Mouse (Mus musculus) ZHBTc4 (cell line): Measurements from ENCODE around the gene Cela3b.
"Not testable (repeated sequence)": the region's sequence is repeated elsewhere in the genome, so short reads cannot be mapped to it uniquely, and the experiment has no call there.

Experiments
- DNase-seq: peaks from one replicate; pipeline ENCODE4 v3.0.0-alpha.2; 2011; ENCODE audit warnings: low read depth, low spot score

The Cela3b gene

GRCm38 (mm10) chr4:137417712-137418564 is 12.4 kb downstream of the Cela3b start:
- peak; percentile 16 for DNase-seq

DNA sequence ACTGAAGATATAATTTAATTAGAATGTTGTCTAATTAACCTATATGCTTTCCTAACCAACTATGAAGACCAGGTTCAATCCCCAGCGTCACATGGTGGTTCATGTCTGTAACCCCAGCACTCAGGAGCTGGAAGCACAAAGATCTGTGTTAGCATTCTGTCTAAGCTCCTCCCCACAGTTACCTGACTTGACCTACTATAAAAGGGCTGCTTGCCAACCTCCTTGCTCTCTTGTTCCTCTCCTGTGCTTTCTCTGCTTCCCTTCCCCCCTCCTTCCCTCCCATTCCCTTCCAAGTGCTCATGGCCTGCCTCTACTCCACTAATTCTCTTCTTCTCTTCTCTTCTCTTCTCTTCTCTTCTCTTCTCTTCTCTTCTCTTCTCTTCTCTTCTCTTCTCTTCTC is 15.4 kb downstream of the Cela3b start:
- DNase-seq = no peak

DNA sequence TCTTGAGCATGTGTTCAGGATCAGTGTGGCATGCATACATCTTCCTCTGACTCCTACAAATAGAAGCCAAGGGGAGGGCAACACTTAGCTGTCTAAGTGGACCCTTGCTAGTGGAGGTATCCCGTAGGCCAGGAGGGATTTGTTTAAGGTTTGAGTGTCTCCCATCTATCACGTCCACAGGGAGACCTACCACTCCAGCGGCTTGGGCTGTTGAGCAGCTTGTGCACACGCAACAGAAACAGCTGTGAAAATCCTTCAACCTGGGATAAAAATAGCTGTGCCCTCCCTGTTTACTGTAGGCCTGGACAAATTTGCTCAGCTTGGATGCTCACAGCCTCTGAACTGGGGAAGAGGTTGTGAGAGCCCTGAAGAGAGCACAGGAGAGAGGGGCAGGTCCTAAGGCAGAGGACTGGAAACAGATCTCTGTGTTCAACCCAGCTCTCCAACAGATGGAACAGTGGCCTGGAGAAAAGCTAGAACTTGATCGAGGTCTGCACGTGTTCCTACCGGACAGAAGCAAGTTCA is 18.1 kb downstream of the Cela3b start:
- not testable (repeated sequence) for DNase-seq

GRCm38 (mm10) chr4:137409691-137410090 is 20.6 kb downstream of the Cela3b start, which contains the start of gene Cela3a:
TSS of gene Cela3a (minus strand) at chr4:137409791.
- DNase-seq = no peak

DNA sequence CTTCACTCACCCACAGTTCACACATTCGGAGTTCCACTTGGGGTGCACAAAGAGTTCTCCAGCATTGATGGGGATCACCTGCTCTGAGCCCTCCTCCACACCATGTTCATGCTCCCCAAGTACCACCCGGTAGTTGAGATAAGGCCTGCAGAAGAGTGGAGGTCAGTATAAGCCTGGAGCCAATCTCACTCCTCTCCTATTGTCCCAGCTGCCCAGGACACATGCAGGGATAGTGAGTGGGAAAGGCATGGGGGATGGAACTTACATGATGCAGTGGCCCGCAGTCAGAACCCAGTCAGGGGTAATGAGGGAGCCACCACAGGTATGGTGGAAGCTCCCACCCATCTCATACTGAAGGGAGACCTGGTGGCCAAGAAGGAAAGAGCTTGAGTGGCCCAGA is 24.8 kb downstream of the Cela3b start:
- no peak for DNase-seq

DNA sequence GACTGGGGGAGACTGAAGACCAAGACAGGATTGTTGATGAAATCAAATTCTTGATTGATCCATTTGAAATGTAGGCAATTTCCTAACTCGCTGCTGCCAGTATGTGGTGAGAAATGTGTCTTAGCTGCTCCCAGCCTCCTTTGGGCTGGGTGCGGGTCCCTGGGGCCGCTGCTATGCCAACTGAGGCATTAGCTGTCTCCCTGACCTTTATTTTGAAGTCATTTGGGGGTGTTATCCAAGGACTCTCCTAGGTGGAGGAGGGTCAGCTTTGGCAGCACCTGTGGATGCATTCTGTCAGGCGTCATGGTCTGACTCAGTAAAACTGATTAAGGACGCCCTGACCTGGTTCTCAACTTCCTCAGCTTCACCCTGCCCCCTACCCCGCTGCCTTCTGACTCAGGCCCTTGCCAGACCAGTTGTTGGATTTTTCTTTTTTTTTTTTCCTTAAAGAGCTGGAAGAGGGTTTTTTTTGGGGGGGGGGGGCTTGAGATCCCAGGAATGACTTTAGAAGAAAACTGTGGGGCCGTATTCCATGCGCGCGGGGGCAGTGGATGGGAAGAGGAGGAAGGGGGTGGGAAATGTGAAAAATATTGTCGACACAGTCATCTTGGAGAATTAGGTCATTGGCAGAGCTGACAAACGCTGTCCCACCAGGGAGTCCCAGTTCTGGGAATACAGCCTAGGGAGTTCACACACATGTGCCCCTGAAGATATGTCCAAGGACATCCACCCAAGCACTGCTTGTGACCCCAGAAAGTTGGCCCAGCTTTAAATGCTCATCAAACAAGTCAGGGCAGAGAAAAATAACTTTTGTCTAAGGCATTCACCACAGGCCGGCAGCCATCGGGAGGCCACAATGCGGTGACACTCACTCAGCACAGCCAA is 33.5 kb downstream of the Cela3b start:
- no peak for DNase-seq

DNA sequence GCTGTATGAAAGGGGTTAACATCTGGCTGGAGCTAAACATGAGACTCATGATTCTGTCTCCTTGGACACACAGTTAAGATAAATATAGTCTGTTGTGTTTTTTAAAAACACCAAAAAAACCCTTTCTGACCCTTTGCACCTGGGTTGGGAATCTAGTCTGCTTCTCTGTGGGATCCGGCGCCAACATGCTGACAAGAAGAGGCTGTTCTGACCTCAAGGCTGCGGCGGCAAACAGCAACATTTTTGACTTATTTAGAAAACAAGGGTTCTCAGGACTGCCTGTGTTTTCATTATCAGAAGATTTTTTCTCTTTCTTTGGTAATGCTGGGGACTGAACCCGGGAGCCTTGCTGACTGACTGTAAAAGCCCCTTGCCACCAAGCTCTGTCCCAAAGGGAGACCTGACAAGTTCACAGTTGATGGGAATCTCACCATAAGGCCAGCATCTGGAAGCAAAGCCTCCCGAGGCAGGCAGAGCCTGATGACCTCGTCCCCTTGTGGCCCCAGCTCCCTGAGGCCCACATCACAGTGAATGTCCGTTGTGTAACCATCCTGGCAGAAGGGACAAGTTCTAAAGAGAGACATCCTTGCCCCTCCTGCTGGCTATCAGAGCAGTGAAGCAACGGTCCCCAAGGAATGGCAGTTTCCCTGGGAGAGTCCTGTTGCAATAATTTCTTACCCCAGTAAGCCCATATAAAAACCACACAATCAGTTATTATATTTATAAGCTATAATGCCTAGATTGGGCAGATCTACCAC is 36.8 kb downstream of the Cela3b start:
- DNase-seq = no peak

GRCm38 (mm10) chr4:137392874-137393273 is 37.5 kb downstream of the Cela3b start:
- peak; percentile 21 for DNase-seq

- DNase-seq = peak; percentile 57
These were observed 39.1 kb downstream of the Cela3b start for GRCm38 (mm10) chr4:137391287-137391686.

DNA sequence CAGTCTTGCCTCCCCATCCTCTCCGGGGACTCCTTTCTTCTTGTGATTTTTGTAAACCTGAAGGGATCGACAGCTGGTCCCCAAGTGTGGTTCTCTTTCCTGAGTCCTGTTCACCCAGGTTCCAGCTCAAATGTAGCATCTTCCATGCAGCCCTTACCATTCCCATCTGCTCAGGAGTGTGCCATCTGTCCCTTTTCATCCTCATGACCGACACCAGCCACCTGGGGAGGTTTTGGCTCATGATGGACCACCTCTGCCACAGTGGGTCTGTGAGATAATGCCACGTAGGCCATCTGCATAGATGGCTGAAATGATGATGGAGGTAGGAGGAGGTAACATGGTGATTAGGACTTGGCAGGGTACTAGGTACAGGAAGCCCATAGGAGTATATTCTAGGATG is 40.1 kb downstream of the Cela3b start:
- DNase-seq = no peak

DNA sequence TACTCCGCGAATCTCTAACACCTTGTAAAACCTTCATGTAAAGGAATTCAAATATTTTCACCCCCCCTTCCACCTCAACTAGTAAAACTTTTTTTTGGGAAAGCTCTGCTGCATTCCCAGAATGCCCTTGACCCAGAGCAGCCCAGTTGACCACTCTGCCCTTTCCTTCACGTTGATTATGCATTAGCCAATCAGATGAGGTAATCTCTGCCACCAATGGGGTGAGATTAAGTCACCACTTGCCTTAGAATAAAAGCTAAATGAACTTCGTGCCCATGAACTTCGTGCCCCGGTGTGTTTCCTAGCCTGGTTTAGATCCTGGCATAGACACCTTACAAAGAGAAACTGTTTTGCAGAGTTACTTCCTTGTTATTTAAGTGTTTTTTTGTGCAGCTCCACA is 41.4 kb downstream of the Cela3b start:
- DNase-seq = no peak

GRCm38 (mm10) chr4:137388059-137388794 is 42.1 kb downstream of the Cela3b start:
- DNase-seq = peak; percentile 93

DNA sequence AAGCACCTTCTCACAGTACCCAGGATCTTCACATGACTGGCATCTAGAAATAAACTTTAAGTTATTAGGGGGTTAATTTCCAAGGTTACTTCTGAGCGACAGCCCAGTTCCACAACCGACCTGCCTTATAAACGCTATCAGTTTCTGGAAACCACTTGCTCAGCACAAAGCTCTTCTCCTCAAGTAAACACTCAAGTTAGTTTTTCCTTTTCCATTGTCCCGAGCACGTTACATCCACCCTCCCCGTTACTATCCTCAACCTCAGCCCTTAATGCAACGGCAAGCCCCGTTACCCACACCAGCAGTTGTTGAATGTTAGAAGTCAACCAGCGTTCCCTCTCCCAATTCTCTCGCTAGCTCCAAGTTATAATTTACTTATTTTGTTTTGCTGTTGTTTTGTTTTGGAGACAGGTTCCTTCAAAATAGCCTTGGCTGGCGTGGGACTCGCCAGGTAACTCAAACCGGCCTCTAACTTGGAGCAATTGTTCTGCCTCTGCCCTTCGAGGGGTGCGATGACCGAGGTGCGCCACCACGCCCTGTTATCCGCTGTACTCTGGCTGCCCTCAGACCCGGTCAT is 42.8 kb downstream of the Cela3b start:
- DNase-seq = no peak

GRCm38 (mm10) chr4:137380702-137381605 is 49.4 kb downstream of the Cela3b start:
- no peak for DNase-seq

GRCm38 (mm10) chr4:137379713-137380255 is 50.6 kb downstream of the Cela3b start:
- DNase-seq = peak; percentile 56

GRCm38 (mm10) chr4:137379085-137379484 is 51.3 kb downstream of the Cela3b start:
- no peak for DNase-seq

DNA sequence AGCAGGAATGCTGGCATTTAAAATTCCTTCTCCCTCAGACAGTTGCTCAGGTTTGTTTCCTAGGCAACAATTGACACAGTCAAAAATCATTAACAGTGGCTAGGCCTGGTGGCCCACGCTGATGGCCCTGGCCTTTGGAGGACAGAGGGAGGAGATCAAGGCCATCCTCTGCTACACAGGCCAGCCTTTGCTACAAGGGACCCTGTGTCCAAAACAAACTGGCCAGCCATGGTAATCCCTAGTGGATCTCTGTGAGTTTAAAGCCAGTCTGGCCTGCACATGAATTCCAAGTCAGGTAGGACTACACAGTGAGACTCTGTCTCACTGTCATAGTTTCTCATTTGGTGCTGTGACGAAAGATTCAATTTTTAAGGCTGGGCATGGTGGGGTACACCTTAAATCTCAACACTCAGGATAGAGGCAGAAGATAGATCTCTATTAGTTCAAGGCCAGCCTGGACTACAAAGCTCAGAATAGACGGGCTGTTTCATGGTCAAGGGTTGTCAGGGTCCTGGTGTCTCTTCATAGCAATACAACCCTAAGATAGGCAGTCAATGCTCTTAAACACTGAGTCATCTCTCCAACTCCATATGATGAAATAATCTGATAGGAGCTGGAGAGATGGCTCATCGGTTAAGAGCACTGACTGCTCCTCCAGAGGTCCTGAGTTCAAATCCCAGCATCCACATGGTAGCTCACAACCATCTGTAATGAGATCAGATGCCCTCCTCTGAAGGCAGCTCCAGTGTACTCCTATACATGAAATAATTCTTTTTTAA is 52.6 kb downstream of the Cela3b start:
- no peak for DNase-seq

DNA sequence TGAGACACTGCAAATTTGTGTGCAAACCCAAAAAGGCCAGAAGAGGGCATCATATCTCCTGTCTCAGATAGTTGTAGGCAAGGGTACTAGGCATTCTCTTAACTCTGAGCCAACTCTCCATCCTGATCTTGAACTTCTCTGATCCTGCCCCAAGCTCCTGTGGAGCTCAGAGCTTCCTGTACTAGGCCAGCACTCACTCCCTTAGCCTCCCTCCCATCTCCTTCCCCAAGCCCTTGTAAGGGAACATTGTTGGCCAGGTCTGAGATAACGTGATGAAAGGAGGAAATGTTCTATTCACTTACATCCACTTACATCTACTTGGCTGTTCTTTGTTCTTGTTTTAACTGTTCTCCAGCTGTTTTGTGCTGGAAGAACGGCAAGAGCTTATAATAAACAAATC is 53.6 kb downstream of the Cela3b start:
- peak; percentile 30 for DNase-seq
